Mouse (Mus musculus) kidney, embryonic 16.5 days (tissue): Measurements from ENCODE around the gene Dpep2nb. TPM values are rescaled to one million over a fixed set of nuclear protein-coding genes. Genes with fewer than 3 reads are reported as not detected.

Experiments
- ATAC-seq: fragments of 200-750 bp; cut with Nextera tagmentation; 2 replicates; pipeline ENCODE4 v1.8.0; 2017; ENCODE audit warnings: moderate TSS enrichment; ENCODE audit not compliant: low FRiP score, low TSS enrichment
- H3K27ac ChIP-seq: fragments of 300-500 bp; sonication (generic); 2 replicates; pipeline ENCODE4 v1.5.1; 2014; ENCODE audit warnings: low read length
- H3K27me3 ChIP-seq: fragments of 300-500 bp; sonication (generic); 2 replicates; pipeline ENCODE4 v1.6.1; 2014; ENCODE audit warnings: low read length, control low read depth, mixed read lengths; ENCODE audit not compliant: insufficient read depth
- H3K36me3 ChIP-seq: fragments of 300-500 bp; sonication (generic); 2 replicates; pipeline ENCODE4 v1.6.1; 2014; ENCODE audit warnings: low read length, control low read depth, mixed read lengths; ENCODE audit not compliant: insufficient read depth
- H3K4me1 ChIP-seq: fragments of 300-500 bp; sonication (generic); 2 replicates; pipeline ENCODE4 v1.6.1; 2014; ENCODE audit warnings: low read length, control low read depth, mixed read lengths; ENCODE audit not compliant: insufficient read depth
- H3K4me2 ChIP-seq: fragments of 300-500 bp; sonication (generic); replicated peaks from 2 replicates; pipeline ENCODE4 v1.6.1; 2014; ENCODE audit warnings: low read depth, low read length
- H3K4me3 ChIP-seq: fragments of 300-500 bp; sonication (generic); 2 replicates; pipeline ENCODE4 v1.5.1; 2014; ENCODE audit warnings: mild to moderate bottlenecking, low read length
- H3K9ac ChIP-seq: fragments of 300-500 bp; sonication (generic); replicated peaks from 2 replicates; pipeline ENCODE4 v1.6.1; 2014; ENCODE audit warnings: low read length
- H3K9me3 ChIP-seq: fragments of 300-500 bp; sonication (generic); 2 replicates; pipeline ENCODE4 v1.6.1; 2016; ENCODE audit warnings: low read length, control low read depth
- WGBS: fragments of 180-500 bp; shearing (Covaris S2); extraction: QIAGEN DNeasy Blood & Tissue Kit; methylation state at CpG from one replicate; pipeline ENCODE4 v1.1.7; 2014; 5-methylcytosine and 5-hydroxymethylcytosine counted together
- polyA plus RNA-seq: library from polyadenylated mRNA; unstranded; fragments of >200 nt; fragmentation: Nextera tagmentation; extraction: Ambion mirVana; gene quantifications from 2 replicates; pipeline ENCODE4 v1.2.1, GENCODE M21; 2015

The Dpep2nb gene
- polyA plus RNA-seq, 1 experiment from 2014 or later = not detected

DNA sequence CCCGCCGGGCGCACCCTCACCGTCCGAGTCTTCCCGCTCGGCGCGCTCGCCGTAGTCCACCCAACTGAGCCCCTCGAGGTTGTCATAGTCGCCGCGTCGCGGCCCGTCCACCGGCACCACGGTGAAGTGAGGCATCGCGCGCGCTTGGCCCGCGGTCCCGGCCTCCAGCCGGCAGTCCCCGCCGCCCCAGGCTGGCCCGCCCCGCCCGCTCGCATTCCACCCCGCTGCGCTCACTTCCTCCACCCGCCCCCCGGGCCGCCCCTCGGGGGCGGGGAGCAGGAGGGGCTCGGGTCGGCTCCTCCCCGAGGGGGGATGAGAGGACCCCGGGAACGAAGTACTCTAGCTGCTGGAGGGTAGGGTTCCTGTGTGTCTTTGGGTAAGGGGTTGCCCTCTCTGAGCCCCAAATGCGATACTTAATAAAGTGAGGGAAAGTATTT is 39.9 kb downstream of the Dpep2nb start, which contains the start of gene Slc12a4:
TSS of gene Slc12a4 (minus strand) at position 193 of the 437 bp plus-strand sequence.
- ATAC-seq = peak; percentile 91
- no peaks in the 10 kb centered on the region for H3K27me3 ChIP-seq
- H3K4me1 ChIP-seq = peaks cover 32% of the 10 kb centered on the region
- H3K27ac ChIP-seq = peak within 1 kb of the TSS; percentile 91
- peak within 1 kb of the TSS; percentile 86 for H3K9ac ChIP-seq
- no peaks in the 10 kb centered on the region for H3K36me3 ChIP-seq
- H3K4me3 ChIP-seq = peak within 1 kb of the TSS; percentile 77
- 0% methylated on average over 41 of the region's 47 CpGs for WGBS
- H3K9me3 ChIP-seq = no peaks in the 10 kb centered on the region
- peak within 1 kb of the TSS; percentile 70 for H3K4me2 ChIP-seq

DNA sequence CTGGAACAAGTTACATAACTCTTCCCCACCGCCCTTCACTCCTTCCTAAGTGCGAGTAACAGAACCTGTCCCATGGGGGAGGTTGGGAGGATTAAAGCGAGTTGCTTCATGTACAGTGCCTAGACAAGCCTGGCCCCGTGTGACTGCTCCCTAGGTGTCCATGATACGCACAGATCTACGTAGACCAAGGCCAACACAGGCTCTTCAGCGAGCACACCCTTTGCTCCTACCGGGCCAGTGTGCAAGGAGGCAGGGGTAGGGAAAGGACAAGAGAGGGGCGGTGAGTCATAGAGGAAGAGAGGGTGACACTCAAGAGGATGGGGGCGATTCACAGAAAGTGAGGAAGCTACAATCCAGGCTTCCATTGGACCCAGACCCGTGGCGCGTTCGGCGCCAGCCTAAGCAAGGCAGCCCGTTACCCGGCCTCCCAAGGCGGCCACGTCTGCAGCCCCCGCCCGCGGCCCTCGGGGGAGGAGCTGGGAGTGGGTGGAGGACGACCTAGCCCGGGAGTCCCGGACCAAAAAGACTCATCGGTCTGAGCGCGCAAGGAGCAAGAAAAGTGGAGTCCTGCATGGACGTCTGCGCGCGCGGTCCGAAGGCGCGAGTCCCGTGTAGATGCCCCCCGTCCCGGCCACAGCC is 40.4 kb downstream of the Dpep2nb start:
- WGBS = 1% methylated on average over 38 of the region's 40 CpGs
- Histone ChIP-seq H3K27me3 (no peaks in the 10 kb centered on the region), H3K9me3 (no peaks in the 10 kb centered on the region), H3K4me3 (peak overlapping the region; percentile 77), H3K4me1 (peaks cover 32% of the 10 kb centered on the region), H3K4me2 (peak overlapping the region; percentile 70), H3K36me3 (no peaks in the 10 kb centered on the region), H3K27ac (peak overlapping the region; percentile 91), H3K9ac (peak overlapping the region; percentile 86)
- ATAC-seq = peak; percentile 75

DNA sequence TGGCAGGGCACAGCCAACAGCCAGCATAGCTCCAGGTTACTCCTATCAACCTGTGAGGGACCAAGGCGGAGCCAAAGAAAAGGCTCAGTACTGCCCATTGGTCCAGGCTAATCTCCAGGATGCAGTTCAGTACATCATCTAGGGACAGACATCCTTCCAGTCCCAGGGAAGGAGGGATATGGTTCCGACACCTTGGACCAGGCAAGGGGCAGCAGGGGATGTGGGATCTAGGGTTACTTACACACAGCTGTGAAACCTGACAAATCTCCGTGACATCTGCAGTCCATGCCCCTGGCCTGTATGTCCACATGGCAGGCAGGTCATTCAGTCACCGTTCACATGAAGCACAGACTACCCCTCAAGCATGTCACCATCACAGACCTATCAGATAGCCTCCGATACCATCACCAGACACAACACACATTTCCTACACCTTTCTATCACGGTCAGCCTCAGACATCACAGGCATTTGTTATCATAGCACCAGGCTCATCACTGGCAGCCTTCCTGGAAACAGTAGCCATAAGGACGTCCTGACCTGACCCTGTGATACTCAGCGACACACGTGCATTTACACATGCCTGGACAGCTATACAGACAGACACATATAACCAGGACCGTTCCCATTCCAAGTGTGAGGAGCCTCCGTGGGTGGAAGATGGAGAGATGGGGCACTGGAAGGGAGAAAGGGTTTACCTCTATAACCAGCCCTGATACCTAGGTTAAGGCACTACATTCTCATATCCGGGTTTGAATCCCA is 41.1 kb downstream of the Dpep2nb start:
- peaks cover 32% of the 10 kb centered on the region for H3K4me1 ChIP-seq
- H3K27ac ChIP-seq = no peak overlapping the region
- H3K9me3 ChIP-seq = no peaks in the 10 kb centered on the region
- H3K4me3 ChIP-seq = peak overlapping the region; percentile 77
- H3K27me3 ChIP-seq = no peaks in the 10 kb centered on the region
- 56% methylated on average over 12 of the region's 12 CpGs for WGBS
- H3K36me3 ChIP-seq = no peaks in the 10 kb centered on the region
- peak overlapping the region; percentile 70 for H3K4me2 ChIP-seq
- no peak for ATAC-seq
- H3K9ac ChIP-seq = peak overlapping the region; percentile 86

DNA sequence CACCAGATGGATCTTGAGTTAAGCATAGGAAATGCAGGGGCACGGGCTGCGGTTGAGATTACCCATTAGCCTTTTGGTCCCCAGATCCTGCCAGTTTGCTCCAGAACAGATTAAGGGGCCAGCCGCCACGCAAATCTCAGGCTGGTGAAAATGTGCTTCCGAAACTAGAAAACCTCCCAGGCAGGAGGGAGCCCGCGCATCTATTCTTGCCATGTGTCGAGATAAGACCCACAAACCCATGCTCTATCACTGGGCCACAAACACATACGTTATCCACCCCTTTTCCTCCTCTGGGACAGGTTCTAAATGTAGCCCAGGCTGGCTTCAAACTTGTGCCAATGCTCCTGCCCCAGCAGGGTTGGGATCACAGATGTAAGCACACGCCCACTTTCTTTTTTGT is 44.2 kb downstream of the Dpep2nb start:
- H3K27me3 ChIP-seq = no peaks in the 10 kb centered on the region
- peaks cover 7% of the 10 kb centered on the region; the same call in 1 of the 2 replicates for H3K36me3 ChIP-seq
- WGBS = 90% methylated on average over 10 of the region's 10 CpGs
- peaks cover 25% of the 10 kb centered on the region for H3K4me1 ChIP-seq
- H3K4me2 ChIP-seq = no peak overlapping the region
- ATAC-seq = no peak
- H3K27ac ChIP-seq = no peak overlapping the region
- H3K9ac ChIP-seq = no peak overlapping the region
- no peaks in the 10 kb centered on the region for H3K9me3 ChIP-seq
- no peak overlapping the region for H3K4me3 ChIP-seq

DNA sequence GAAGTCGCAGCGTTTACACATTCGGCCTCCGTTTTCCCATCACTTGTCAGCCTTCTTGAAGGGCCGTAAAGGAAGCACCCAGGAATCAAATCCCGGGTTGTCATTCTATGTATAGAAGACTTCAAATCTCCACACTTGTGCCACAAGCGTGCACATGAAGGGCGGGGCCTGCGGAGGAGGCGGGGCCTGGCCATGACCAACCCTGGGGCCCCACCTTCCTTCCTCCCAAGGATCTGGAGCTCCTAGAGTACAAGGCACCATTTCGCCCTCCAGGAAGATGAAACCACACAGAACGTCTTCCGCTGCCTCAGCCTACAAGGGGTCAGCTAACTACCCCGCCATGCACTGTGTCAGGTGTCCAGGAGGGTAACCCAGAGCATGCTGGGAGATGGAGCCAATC is 44.7 kb downstream of the Dpep2nb start:
- Histone ChIP-seq H3K4me2 (no peak overlapping the region), H3K9me3 (no peaks in the 10 kb centered on the region), H3K4me3 (no peak overlapping the region), H3K9ac (no peak overlapping the region), H3K4me1 (peaks cover 21% of the 10 kb centered on the region), H3K36me3 (peaks cover 7% of the 10 kb centered on the region; the same call in 1 of the 2 replicates), H3K27me3 (no peaks in the 10 kb centered on the region), H3K27ac (no peak overlapping the region)
- WGBS = 82% methylated on average over 14 of the region's 14 CpGs
- ATAC-seq = no peak

DNA sequence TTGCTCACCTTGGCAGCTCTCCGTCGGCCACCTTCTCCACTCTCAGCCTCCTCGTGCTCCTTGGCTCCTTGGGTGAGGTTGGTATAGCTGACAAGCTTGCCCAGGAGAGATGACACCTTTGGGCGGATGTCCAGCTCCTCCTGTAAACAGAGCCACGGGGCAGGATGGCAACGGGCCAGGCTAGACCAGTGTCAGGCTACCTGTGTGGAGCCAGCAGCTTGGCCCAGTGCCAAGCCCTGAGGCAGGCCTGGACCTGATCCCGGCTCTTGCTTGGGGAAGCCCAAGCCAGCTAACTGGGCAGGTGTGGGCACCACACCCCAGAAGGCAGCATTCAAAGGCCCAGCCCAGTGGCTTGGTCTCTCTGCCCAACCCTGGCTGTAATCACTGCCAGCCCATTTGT is 46.4 kb downstream of the Dpep2nb start:
- H3K9me3 ChIP-seq = no peaks in the 10 kb centered on the region
- 80% methylated on average over 7 of the region's 7 CpGs for WGBS
- H3K9ac ChIP-seq = no peak overlapping the region
- no peak for ATAC-seq
- 0 out of 2 replicates have a peak, but pooled peaks cover 10% of the 10 kb centered on the region for H3K4me1 ChIP-seq
- H3K27me3 ChIP-seq = no peaks in the 10 kb centered on the region
- no peak overlapping the region for H3K4me2 ChIP-seq
- H3K27ac ChIP-seq = no peak overlapping the region
- H3K4me3 ChIP-seq = no peak overlapping the region
- peaks cover 16% of the 10 kb centered on the region for H3K36me3 ChIP-seq

DNA sequence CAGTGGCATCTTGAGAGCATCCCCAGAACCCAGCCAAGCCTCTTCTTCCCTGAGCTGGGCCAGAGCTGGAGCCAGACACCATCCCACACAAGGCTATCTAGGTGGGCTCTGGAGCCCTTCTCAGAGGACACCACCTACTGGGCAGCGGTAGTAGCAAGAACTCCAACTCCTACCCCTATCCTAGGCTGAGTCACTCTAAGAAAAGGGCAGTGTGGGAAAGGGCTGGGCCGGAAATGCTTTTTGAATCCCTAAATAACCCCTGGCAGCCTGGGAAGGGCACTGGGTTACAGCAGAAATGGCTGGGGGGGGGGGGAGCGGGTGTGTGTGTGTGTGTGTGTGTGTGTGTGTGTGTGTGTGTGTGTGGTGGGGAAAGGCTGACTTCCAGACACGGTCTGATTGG is 48.0 kb downstream of the Dpep2nb start:
- H3K4me2 ChIP-seq = no peak overlapping the region
- ATAC-seq = no peak
- H3K27me3 ChIP-seq = no peaks in the 10 kb centered on the region
- no peak overlapping the region for H3K9ac ChIP-seq
- H3K27ac ChIP-seq = no peak overlapping the region
- H3K4me1 ChIP-seq = 0 out of 2 replicates have a peak, but pooled peaks cover 2% of the 10 kb centered on the region
- WGBS = 61% methylated on average over 3 of the region's 4 CpGs
- no peak overlapping the region for H3K4me3 ChIP-seq
- peaks cover 24% of the 10 kb centered on the region for H3K36me3 ChIP-seq
- H3K9me3 ChIP-seq = no peaks in the 10 kb centered on the region

DNA sequence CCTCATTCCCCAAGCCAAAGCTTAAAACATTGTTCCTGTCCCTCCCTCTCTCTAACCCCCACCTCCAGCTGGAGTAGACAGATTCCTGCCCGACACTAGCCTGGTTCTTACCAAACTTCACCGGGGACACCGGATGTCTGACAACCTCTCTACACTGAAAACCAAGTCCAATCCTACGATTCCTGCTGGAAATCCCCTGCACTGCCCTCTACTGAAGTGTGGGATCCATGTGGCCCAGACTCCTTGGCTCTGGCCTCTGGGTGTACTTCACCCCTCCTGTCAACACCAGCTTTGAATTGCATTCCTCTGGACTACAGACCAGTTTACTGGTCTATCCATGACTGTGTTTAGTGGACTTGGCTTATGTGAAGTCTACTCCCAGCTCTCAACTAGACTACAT is 49.2 kb downstream of the Dpep2nb start:
- H3K36me3 ChIP-seq = peaks cover 24% of the 10 kb centered on the region
- ATAC-seq = no peak

DNA sequence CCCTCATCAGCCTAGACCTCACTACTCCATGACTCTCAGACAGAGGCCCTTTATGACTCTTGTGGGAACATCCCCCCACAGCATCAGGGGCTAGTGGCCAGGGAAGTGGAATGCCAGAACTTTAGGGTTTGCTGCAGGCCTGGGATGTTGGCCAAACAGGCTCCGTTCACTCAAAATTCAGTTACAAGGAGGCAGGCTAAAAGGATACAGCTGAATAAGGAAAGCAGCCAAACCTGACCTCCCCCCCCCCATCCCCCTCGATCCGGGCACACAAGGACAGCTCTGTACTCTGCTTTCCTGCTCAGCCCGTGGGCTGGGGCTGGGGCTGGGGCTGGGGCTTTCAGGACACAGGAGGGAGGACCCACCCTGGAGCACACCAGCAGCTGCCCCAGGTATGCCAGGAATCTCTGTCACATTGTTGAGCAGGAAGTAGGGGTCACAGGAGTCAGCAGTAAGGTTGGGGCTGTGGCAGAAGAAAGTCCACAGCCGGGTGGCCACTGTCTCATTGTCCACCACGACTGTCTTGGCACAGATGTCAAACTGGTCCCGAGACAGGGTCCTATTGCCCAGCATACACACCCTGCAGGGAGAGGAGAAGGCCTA is 54.6 kb downstream of the Dpep2nb start:
- Histone ChIP-seq H3K27me3 (no peaks in the 10 kb centered on the region), H3K4me1 (peaks cover 12% of the 10 kb centered on the region), H3K36me3 (peaks cover 44% of the 10 kb centered on the region), H3K4me3 (no peak overlapping the region), H3K9ac (no peak overlapping the region), H3K27ac (no peak overlapping the region; the same call in 1 of the 2 replicates), H3K9me3 (no peaks in the 10 kb centered on the region), H3K4me2 (no peak overlapping the region)
- 39% methylated on average over 7 of the region's 7 CpGs for WGBS
- peak; percentile 58; the same call in 1 of the 2 replicates for ATAC-seq

More for the DNA sequence above, 49.2 kb downstream of the Dpep2nb start:
- 88% methylated on average over 4 of the region's 4 CpGs for WGBS
- Histone ChIP-seq H3K9me3 (no peaks in the 10 kb centered on the region), H3K27me3 (no peaks in the 10 kb centered on the region), H3K4me3 (no peak overlapping the region), H3K9ac (no peak overlapping the region), H3K4me2 (no peak overlapping the region), H3K4me1 (peaks cover 1% of the 10 kb centered on the region; the same call in 1 of the 2 replicates), H3K27ac (no peak overlapping the region)
